Mouse (Mus musculus) spleen, adult 2 months (tissue): ENCODE data around the gene Cntn3.

Source experiments
- CTCF ChIP-seq: fragments of 200-500 bp; IDR thresholded peaks from 2 replicates; pipeline ENCODE4 v1.5.1; 2011; ENCODE audit warnings: mild to moderate bottlenecking, inconsistent platforms; ENCODE audit not compliant: insufficient read depth, insufficient read length, insufficient replicate concordance; ENCODE audit errors: extremely low read depth
- POLR2A ChIP-seq: fragments of 200-500 bp; IDR thresholded peaks from 2 replicates; pipeline ENCODE4 v1.6.1; 2011; ENCODE audit warnings: low read depth, low read length, inconsistent platforms

- no peak for TF ChIP-seq CTCF
- no peak for TF ChIP-seq POLR2A
Measured at GRCm38 (mm10) chr6:102161186-102161585, 411.7 kb downstream of the Cntn3 start.
